Mouse (Mus musculus) midbrain, embryonic 11.5 days (tissue): ENCODE results near the gene Slc15a5. TPM values are rescaled to one million over a fixed set of nuclear protein-coding genes. Genes with fewer than 3 reads are reported as not detected.

ENCODE experiments used
- ATAC-seq: fragments of 200-750 bp; cut with Nextera tagmentation; 2 replicates; pipeline ENCODE4 v1.8.0; 2017; ENCODE audit warnings: moderate TSS enrichment, moderate library complexity; ENCODE audit not compliant: low FRiP score
- DNase-seq: peaks from one replicate; pipeline ENCODE4 v3.0.0; 2015; ENCODE audit warnings: low spot score; ENCODE audit errors: missing footprints
- H3K27ac ChIP-seq: fragments of 300-500 bp; sonication (generic); 2 replicates; pipeline ENCODE4 v1.5.1; 2014; ENCODE audit warnings: low read depth, low read length
- H3K27me3 ChIP-seq: fragments of 300-500 bp; sonication (generic); 2 replicates; pipeline ENCODE4 v1.6.1; 2014; ENCODE audit warnings: mild to moderate bottlenecking, low read length, moderate library complexity, mixed read lengths; ENCODE audit not compliant: control insufficient read depth, insufficient read depth
- H3K36me3 ChIP-seq: fragments of 300-500 bp; sonication (generic); 2 replicates; pipeline ENCODE4 v1.6.1; 2014; ENCODE audit warnings: mild to moderate bottlenecking, low read length, moderate library complexity, mixed read lengths; ENCODE audit not compliant: control insufficient read depth, insufficient read depth
- H3K4me1 ChIP-seq: fragments of 300-500 bp; sonication (generic); 2 replicates; pipeline ENCODE4 v1.6.1; 2014; ENCODE audit warnings: low read length; ENCODE audit not compliant: control insufficient read depth, insufficient read depth
- H3K4me2 ChIP-seq: fragments of 300-500 bp; sonication (generic); 2 replicates; pipeline ENCODE4 v1.6.1; 2014; ENCODE audit warnings: mild to moderate bottlenecking, moderate library complexity
- H3K4me3 ChIP-seq: fragments of 300-500 bp; sonication (generic); 2 replicates; pipeline ENCODE4 v1.5.1; 2014; ENCODE audit warnings: low read depth, low read length
- H3K9ac ChIP-seq: fragments of 300-500 bp; sonication (generic); 2 replicates; pipeline ENCODE4 v1.6.1; 2014; ENCODE audit warnings: low read length
- H3K9me3 ChIP-seq: fragments of 300-500 bp; sonication (generic); 2 replicates; pipeline ENCODE4 v1.6.1; 2016; ENCODE audit warnings: low read length; ENCODE audit not compliant: control insufficient read depth
- WGBS: fragments of 180-500 bp; shearing (Covaris S2); extraction: QIAGEN DNeasy Blood & Tissue Kit; methylation state at CpG from one replicate; pipeline ENCODE4 v1.1.7; 2014; 5-methylcytosine and 5-hydroxymethylcytosine counted together
- polyA plus RNA-seq: library from polyadenylated mRNA; unstranded; fragments of >200 nt; fragmentation: Nextera tagmentation; extraction: Ambion mirVana; gene quantifications from 2 replicates; pipeline ENCODE4 v1.2.1, GENCODE M21; 2014

Gene Slc15a5
- polyA plus RNA-seq, 1 experiment from 2014 or later = not detected

DNA sequence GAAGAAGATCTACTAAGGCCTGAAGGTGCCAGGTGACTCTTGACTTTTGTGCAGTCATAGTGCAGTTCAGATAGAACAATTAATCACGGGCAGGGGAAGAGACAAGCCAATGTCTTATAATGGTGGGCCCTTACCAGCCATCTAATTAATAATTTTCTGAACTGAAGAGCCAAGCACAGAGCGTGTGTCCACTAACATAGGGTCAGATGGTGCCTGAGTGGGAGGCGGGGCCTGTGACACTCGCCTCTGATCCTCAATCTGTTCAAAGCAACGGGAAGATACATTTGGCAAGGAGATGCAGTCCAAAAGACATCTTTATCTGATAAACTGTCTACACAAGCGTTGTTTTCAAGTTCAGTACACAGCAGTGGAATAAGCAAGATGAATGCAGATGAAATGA lies 122.1 kb downstream of the Slc15a5 start:
- no peak overlapping the region for H3K4me3 ChIP-seq
- H3K4me2 ChIP-seq = no peak overlapping the region
- no peaks in the 10 kb centered on the region for H3K27me3 ChIP-seq
- H3K4me1 ChIP-seq = no peaks in the 10 kb centered on the region
- no peak overlapping the region for H3K27ac ChIP-seq
- ATAC-seq (peak; percentile 28; the same call in 1 of the 2 replicates), DNase-seq (peak; percentile 75)
- 81% methylated on average over 6 of the region's 6 CpGs for WGBS
- H3K9me3 ChIP-seq = no peaks in the 10 kb centered on the region
- H3K9ac ChIP-seq = no peak overlapping the region
- H3K36me3 ChIP-seq = no peaks in the 10 kb centered on the region

DNA sequence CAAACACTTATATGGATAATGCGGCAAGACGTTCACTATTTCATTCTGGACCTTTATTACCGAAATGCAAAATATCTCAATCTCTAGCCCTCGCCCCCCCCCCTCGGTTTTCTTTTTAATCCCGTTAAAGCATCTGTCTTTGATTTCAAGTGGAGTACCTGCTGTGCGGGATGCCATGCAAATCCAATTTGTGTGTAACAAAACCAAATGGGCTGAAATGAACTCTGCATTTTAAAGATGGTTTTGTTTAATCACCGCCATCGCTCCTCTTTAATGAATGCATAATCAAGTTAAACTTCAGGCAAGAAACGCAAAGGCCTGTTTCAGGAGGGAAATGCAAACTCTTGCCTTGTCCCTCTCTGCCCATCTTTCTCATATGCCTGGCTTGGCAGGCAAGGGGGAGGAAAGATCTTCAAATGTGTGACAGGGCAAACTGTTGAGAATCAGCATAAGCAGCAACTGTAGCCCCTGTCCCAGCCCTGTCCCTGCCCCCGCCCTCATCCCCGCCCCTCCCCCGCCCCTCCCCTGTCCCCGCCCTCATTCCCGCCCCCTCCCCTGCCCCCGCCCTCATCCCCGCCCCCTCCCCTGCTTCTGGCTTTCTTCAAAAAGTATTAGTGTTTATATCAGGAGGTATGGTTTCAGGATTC lies 122.8 kb downstream of the Slc15a5 start:
- H3K4me1 ChIP-seq = no peaks in the 10 kb centered on the region
- 27% methylated on average over 10 of the region's 17 CpGs for WGBS
- DNase-seq (peak; percentile 92), ATAC-seq (peak; percentile 87)
- H3K36me3 ChIP-seq = no peaks in the 10 kb centered on the region
- peak overlapping the region; percentile 9; the same call in 1 of the 2 replicates for H3K4me3 ChIP-seq
- H3K4me2 ChIP-seq = peak overlapping the region; percentile 33
- H3K27me3 ChIP-seq = no peaks in the 10 kb centered on the region
- H3K9ac ChIP-seq = no peak overlapping the region
- H3K9me3 ChIP-seq = no peaks in the 10 kb centered on the region
- H3K27ac ChIP-seq = no peak overlapping the region

DNA sequence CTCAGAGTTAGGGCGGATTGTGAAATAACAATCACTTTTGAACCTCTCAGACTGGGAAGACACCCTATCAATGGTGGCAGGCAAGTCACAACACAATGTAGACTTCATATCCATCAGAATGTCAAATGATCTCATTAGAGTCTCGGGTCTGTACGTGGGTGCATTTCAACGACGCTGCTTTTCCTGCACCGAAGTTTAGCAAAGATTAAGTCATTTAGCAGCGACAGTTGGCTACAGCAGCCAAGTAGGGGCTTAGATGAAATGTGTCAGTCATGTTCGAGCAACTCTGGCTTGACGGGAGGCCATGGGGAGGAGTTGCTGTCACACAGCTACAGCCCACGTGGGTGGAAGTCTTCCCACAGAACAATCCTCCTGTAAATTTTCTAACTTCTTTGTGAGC lies 133.2 kb downstream of the Slc15a5 start:
- no peak for ATAC-seq
- H3K9ac ChIP-seq = no peak overlapping the region
- no peak for DNase-seq

DNA sequence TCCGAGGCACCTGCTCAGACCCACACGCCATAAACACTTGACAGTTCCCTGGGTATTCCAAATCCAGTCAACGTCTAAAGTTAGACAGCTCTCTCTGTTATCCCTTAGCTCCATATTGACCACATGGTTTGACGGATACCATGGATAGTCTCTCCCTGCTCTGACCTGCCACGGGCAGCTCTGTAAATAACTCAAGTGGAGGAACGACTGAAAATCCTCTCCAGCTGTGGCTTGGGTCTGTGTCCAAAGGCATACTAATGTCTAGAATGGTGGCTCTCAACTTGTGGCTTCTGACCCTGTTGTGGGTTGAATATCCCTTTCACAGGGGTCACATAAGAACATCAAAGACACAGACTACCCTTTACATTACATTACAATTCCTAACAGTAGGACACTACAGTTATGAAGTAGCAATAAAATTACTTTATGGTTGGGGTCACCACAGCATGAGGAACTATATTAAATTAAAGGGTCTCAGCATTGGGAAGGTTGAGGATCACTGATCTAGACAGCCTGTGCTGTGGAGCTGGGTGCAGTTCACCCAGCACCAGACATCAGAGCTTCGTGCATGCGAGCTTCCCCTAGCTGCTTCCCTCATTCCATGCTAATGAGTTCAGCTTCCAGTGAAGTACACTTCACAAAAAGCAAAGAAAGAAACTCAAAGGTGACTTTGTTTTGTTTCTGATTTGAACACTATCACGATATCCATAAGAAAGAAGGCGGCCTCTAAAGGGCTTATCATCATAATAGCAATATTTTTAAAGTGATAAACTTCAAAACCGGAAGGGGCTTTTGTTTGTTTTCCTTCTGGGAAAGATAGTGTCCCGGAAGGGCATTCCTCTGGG lies 139.1 kb downstream of the Slc15a5 start:
- Histone ChIP-seq H3K4me3 (no peak overlapping the region), H3K4me1 (no peaks in the 10 kb centered on the region), H3K27ac (no peak overlapping the region), H3K27me3 (no peaks in the 10 kb centered on the region), H3K4me2 (no peak overlapping the region), H3K36me3 (no peaks in the 10 kb centered on the region), H3K9ac (no peak overlapping the region), H3K9me3 (no peaks in the 10 kb centered on the region)
- peak; percentile 73 for DNase-seq
- no peak for ATAC-seq
- 74% methylated on average over 12 of the region's 12 CpGs for WGBS

More for the DNA sequence above, 133.2 kb downstream of the Slc15a5 start:
- Histone ChIP-seq H3K36me3 (no peaks in the 10 kb centered on the region), H3K9me3 (no peaks in the 10 kb centered on the region), H3K4me2 (no peak overlapping the region), H3K4me3 (no peak overlapping the region), H3K27me3 (no peaks in the 10 kb centered on the region), H3K4me1 (no peaks in the 10 kb centered on the region), H3K27ac (no peak overlapping the region)
- 75% methylated on average over 10 of the region's 10 CpGs for WGBS

DNA sequence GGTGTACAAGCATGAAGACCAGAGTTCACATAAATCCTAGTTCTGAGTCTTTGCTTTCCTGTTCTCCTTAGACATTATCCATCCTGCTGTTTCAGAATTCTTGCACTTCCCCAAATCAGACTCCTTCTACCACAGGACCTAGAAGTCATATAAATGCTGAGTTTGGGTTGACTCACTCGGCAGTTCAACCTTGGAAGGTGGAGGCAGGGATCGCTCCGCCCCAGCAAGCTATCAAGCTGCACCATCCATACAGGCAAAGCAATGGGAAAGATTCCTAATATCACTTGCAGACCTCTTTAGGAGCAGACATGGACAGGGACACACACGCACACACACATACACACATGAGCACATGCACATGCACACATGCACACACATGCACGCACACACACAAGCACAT lies 142.2 kb downstream of the Slc15a5 start:
- Histone ChIP-seq H3K4me1 (no peaks in the 10 kb centered on the region), H3K27me3 (no peaks in the 10 kb centered on the region), H3K27ac (no peak overlapping the region), H3K9me3 (no peaks in the 10 kb centered on the region), H3K4me3 (no peak overlapping the region), H3K9ac (no peak overlapping the region), H3K36me3 (no peaks in the 10 kb centered on the region), H3K4me2 (no peak overlapping the region)
- DNase-seq (no peak), ATAC-seq (no peak)
- WGBS = 90% methylated on average over 5 of the region's 5 CpGs

DNA sequence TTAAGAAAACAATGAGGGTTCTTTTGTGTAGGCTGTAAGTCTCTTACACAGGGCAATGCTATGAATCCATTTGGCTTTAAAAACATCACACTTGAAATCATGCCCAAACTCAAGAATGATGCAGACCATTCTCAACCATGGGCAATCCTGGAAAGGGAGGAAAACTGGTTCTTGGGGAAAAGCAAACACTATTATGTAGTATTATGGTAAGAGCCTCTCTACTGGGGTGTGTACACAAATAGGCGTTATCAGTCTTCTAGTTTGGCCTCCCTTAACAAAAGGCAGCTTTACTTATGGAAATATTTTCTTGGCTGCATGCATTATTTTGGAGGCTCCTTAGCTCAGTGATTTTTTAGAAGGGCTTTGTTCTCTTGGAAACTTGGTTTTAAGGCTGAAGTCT lies 143.4 kb downstream of the Slc15a5 start:
- no peaks in the 10 kb centered on the region for H3K36me3 ChIP-seq
- no peak overlapping the region for H3K9ac ChIP-seq
- no peak overlapping the region for H3K4me2 ChIP-seq
- DNase-seq (peak; percentile 47), ATAC-seq (no peak)
- H3K27me3 ChIP-seq = no peaks in the 10 kb centered on the region
- H3K27ac ChIP-seq = no peak overlapping the region
- H3K4me3 ChIP-seq = no peak overlapping the region
- H3K4me1 ChIP-seq = no peaks in the 10 kb centered on the region
- no peaks in the 10 kb centered on the region for H3K9me3 ChIP-seq
- WGBS = 69% methylated on average over 1 of the region's 1 CpGs

DNA sequence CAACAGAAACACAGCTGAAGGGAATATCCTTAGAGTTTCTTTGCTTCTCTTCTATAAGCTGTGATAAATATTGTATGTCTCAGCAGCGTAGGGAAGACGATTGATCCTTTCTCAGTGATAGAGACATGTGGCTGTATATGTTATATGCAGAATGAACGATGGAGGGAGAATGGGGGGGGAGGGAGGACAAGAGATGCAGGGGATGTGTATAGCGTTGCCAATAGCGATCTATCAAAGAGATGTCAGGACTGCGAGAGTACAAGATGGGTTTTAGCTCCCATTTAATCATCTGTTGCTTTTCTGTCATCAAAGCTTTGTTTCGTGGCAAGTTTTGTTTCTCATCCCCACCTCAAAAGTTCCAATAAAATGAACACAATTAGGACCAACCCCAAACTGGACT lies 143.9 kb downstream of the Slc15a5 start:
- no peak overlapping the region for H3K27ac ChIP-seq
- H3K4me3 ChIP-seq = no peak overlapping the region
- 84% methylated on average over 7 of the region's 7 CpGs for WGBS
- H3K9ac ChIP-seq = no peak overlapping the region
- H3K36me3 ChIP-seq = no peaks in the 10 kb centered on the region
- DNase-seq (peak; percentile 39), ATAC-seq (no peak)
- no peaks in the 10 kb centered on the region for H3K27me3 ChIP-seq
- no peaks in the 10 kb centered on the region for H3K4me1 ChIP-seq
- no peaks in the 10 kb centered on the region for H3K9me3 ChIP-seq
- no peak overlapping the region for H3K4me2 ChIP-seq

DNA sequence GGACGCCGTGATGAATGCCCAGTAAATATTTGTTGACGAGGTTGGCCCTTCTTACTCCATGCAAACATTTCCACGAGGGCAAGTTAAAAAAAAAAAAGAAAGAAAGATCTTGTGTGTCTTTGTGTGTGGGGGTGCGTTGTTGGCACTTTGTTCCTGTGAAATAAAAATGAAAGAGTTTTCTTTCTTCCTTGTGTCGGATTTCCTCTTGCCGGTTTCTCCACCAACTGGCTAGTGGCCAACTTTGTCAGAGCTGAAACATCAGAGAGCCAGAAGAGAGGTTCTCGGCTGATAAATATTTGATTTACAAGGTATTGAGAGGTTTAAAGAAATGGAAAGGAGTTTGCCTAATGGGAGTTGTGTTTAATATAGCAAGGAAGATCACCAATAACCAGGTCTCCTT lies 144.4 kb downstream of the Slc15a5 start:
- Histone ChIP-seq H3K27me3 (no peaks in the 10 kb centered on the region), H3K9me3 (no peaks in the 10 kb centered on the region), H3K36me3 (no peaks in the 10 kb centered on the region), H3K4me3 (no peak overlapping the region), H3K27ac (no peak overlapping the region), H3K9ac (no peak overlapping the region), H3K4me1 (no peaks in the 10 kb centered on the region), H3K4me2 (no peak overlapping the region)
- 81% methylated on average over 8 of the region's 8 CpGs for WGBS
- ATAC-seq (no peak), DNase-seq (no peak)

DNA sequence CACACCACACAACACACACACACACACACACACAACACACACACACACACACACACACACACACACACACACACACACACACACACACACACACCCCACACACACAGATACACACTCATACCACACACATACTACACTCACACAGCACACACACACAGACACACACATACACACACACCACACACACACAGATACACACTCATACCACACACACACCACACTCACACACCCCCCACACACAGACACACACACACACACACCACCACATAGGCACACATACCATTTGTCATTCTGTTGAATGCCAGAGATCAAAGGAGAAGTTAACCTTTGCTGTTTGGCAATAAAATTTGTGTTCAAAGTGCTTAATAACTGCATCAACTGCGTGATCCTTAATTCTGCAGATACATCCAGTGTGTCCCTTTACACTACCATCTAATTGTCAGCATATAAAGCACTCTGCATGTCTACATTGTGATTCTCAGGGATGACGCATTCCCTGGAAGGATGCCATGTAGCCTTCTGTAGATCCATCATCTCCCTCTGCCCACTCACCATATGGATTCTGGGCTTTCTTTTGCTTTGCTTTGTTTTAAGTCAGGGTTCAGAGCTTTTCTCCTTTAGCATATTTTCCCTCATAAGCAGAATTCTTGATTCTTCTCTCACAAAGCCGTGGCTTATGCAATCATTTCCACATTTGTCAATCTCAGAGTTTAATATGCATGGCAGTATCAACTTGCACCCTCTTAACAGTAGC lies 145.0 kb downstream of the Slc15a5 start:
- Histone ChIP-seq H3K4me2 (no peak overlapping the region), H3K4me3 (no peak overlapping the region), H3K4me1 (no peaks in the 10 kb centered on the region), H3K9ac (no peak overlapping the region), H3K27me3 (no peaks in the 10 kb centered on the region), H3K36me3 (no peaks in the 10 kb centered on the region), H3K9me3 (no peaks in the 10 kb centered on the region), H3K27ac (no peak overlapping the region)
- DNase-seq (peak; percentile 72), ATAC-seq (no peak)
- WGBS = 90% methylated on average over 3 of the region's 3 CpGs
